Mouse (Mus musculus): ENCODE results near the gene Alk. TPM values are rescaled to one million over a fixed set of nuclear protein-coding genes. Genes with fewer than 3 reads are reported as not detected.

Alk gene
- polyA plus RNA-seq, 1 experiment = 0.03 TPM

DNA sequence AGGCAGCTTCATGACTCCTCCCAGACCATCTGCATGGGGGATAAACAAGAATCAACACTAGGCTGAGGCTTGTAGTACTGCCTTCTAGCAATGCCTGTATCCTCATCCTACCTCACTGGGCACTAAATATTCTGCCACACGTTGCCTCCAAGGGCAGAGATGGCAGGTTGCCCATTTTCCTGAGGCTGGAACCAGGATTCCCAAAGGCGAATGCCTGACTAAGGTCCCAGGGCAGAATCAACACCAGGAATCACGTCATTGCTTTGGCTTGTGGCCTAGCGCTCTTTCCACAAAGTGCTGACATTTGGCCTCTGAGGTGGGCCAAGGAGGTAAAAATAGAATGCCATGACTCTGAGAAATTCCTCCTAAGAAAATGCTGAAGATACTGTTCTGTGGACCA lies 155.9 kb downstream of the Alk start:
- Histone ChIP-seq H3K4me1 (replicated peaks; ENCODE audit: control insufficient read depth, insufficient read depth, low read length) (no peaks in the 10 kb centered on the region), H3K36me3 (ENCODE audit: control insufficient read depth, insufficient read depth, low read length) (no peaks in the 10 kb centered on the region), H3K27ac (ENCODE audit: control insufficient read depth, insufficient read depth, low read length) (no peak overlapping the region), H3K4me3 (ENCODE audit: control insufficient read depth, insufficient read depth, low read length) (no peak overlapping the region), H3K27me3 (ENCODE audit: control insufficient read depth, insufficient read depth, low read length) (no peaks in the 10 kb centered on the region)
- no peak for TF ChIP-seq POLR2A (IDR thresholded peaks at IDR 0.05; ENCODE audit: control insufficient read depth, extremely low read depth, insufficient read depth, low read length, poor library complexity)
- TF ChIP-seq CTCF (IDR thresholded peaks at IDR 0.05; ENCODE audit: borderline replicate concordance, control insufficient read depth, extremely low read depth, insufficient read depth, low read length, poor library complexity) = no peak
- WGBS = 81% methylated on average over 4 of the region's 4 CpGs
- DNase-seq = no peak

DNA sequence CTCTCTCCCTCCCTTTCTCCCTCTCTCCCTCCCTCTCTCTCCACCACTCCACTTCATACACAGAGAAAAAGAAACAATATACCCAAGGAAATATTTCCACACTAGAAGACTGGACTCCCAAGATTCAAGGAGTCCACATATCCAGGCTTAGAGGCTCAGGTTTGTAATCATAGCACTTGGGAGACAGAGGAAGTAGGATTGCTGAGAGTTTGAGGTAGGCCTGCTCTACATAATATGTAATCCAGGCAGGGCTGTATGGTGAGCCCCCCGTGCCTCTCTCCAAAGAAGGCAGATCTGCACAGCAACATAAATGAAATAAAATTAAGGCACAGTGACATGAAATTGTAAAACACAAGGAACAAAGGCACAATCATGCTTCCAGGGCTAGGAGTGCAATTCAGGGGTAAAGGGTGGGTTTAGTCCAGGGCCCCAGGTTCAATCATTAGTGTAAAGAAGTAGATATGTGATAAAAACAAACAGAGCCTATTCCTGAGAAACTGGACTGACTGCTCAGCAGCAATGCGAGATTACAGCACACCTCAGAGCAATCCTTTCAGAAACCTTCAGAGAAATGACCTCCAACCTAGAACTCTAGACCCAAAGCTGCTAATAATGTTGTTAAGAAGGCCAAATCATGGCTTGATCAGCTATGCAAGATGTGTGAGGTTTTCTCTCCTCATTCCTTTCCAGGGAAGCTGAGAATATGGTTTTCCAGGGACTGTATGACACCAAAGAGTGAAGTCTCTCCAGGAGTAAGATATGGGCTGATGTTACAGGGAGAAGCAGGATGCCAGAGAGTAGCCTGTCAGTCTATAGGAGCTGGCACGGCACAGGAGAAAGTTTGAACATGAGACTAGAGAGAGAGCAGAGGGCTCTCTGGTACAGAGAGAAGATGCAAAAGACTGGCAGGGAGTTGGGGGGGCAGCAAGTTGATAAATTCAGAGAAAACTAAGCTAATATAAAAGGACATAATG lies 158.9 kb downstream of the Alk start:
- TF ChIP-seq POLR2A (IDR thresholded peaks at IDR 0.05; ENCODE audit: control insufficient read depth, extremely low read depth, insufficient read depth, low read length, poor library complexity) (no peak), CTCF (IDR thresholded peaks at IDR 0.05; ENCODE audit: borderline replicate concordance, control insufficient read depth, extremely low read depth, insufficient read depth, low read length, poor library complexity) (no peak)
- H3K27ac ChIP-seq (ENCODE audit: control insufficient read depth, insufficient read depth, low read length) = no peak overlapping the region
- WGBS = 77% methylated on average over 3 of the region's 3 CpGs

DNA sequence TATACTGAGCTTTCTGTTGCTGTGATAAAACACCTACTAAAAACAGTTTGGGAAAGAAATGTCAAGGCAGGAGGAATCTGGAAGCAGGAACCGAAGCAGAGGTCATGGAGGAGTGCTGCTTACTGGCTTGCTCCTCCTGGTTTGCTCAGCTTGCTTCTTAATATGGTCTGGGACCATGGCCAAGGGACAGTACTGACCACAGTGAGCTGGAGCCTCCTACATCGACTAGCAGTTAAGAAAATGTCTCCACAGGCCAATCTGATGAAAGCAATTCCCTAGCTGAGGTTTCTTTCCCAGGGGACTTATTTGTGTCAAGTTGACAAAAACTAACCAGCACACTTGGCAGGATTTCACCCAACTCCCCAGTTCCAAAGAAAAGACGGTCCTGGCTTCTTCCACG lies 187.0 kb downstream of the Alk start:
- 81% methylated on average over 4 of the region's 4 CpGs for WGBS
- no peak overlapping the region for H3K4me3 ChIP-seq (ENCODE audit: control insufficient read depth, insufficient read depth, low read length)
- no peak overlapping the region for H3K27ac ChIP-seq (ENCODE audit: control insufficient read depth, insufficient read depth, low read length)
- no peak for TF ChIP-seq POLR2A (IDR thresholded peaks at IDR 0.05; ENCODE audit: control insufficient read depth, extremely low read depth, insufficient read depth, low read length, poor library complexity)
- no peak for TF ChIP-seq CTCF (IDR thresholded peaks at IDR 0.05; ENCODE audit: borderline replicate concordance, control insufficient read depth, extremely low read depth, insufficient read depth, low read length, poor library complexity)
- no peaks in the 10 kb centered on the region for H3K36me3 ChIP-seq (ENCODE audit: control insufficient read depth, insufficient read depth, low read length)
- H3K4me1 ChIP-seq (replicated peaks; ENCODE audit: control insufficient read depth, insufficient read depth, low read length) = no peaks in the 10 kb centered on the region
- H3K27me3 ChIP-seq (ENCODE audit: control insufficient read depth, insufficient read depth, low read length) = no peaks in the 10 kb centered on the region
- no peak for DNase-seq

More for the DNA sequence above, 158.9 kb downstream of the Alk start:
- Histone ChIP-seq H3K4me1 (replicated peaks; ENCODE audit: control insufficient read depth, insufficient read depth, low read length) (no peaks in the 10 kb centered on the region), H3K27me3 (ENCODE audit: control insufficient read depth, insufficient read depth, low read length) (no peaks in the 10 kb centered on the region), H3K4me3 (ENCODE audit: control insufficient read depth, insufficient read depth, low read length) (no peak overlapping the region), H3K36me3 (ENCODE audit: control insufficient read depth, insufficient read depth, low read length) (no peaks in the 10 kb centered on the region)
- DNase-seq = no peak

DNA sequence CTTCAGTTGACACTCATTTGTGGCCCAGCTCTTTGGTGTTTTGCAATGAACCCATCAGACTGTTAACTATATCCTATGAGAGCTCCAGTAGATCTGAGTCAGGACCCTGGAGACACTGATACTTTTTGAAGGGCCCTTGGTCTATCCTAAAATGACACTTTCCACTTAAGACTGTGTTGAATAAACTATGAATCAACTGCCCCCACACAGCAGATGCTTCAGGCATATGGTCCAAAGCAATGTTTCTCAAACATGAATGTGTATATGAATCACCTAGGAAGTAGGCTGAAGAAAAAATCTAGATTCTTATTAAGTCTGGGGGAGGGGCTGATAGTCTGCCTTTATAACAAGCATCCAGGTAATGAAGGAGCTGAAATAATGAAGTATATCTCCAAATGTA lies 189.8 kb downstream of the Alk start:
- Histone ChIP-seq H3K27me3 (ENCODE audit: control insufficient read depth, insufficient read depth, low read length) (no peaks in the 10 kb centered on the region), H3K4me3 (ENCODE audit: control insufficient read depth, insufficient read depth, low read length) (no peak overlapping the region), H3K27ac (ENCODE audit: control insufficient read depth, insufficient read depth, low read length) (no peak overlapping the region), H3K4me1 (replicated peaks; ENCODE audit: control insufficient read depth, insufficient read depth, low read length) (no peaks in the 10 kb centered on the region), H3K36me3 (ENCODE audit: control insufficient read depth, insufficient read depth, low read length) (no peaks in the 10 kb centered on the region)
- no peak for DNase-seq
- TF ChIP-seq CTCF (IDR thresholded peaks at IDR 0.05; ENCODE audit: borderline replicate concordance, control insufficient read depth, extremely low read depth, insufficient read depth, low read length, poor library complexity) = no peak
- TF ChIP-seq POLR2A (IDR thresholded peaks at IDR 0.05; ENCODE audit: control insufficient read depth, extremely low read depth, insufficient read depth, low read length, poor library complexity) = no peak

DNA sequence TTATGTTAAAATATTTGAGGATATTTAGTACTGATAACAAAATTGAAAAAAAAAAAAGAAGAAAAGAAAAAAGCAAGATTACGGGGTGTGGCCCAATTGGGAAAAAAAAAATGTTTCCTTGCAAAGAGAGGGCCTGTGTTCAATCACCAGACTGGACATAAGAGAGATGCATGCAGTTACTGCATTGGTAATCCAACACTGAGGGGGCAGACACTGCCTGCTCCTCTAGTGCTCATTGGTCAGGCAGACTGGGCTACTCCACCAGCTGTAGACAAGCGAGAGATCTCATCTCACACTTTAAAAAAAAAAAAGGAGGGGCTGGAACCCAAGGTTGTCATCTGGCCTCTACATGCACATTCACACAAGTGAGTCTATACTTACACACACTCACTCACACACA lies 199.6 kb downstream of the Alk start:
- H3K36me3 ChIP-seq (ENCODE audit: control insufficient read depth, insufficient read depth, low read length) = no peaks in the 10 kb centered on the region
- WGBS = 87% methylated on average over 2 of the region's 2 CpGs
- H3K27me3 ChIP-seq (ENCODE audit: control insufficient read depth, insufficient read depth, low read length) = no peaks in the 10 kb centered on the region
- no peaks in the 10 kb centered on the region for H3K4me1 ChIP-seq (replicated peaks; ENCODE audit: control insufficient read depth, insufficient read depth, low read length)
- H3K4me3 ChIP-seq (ENCODE audit: control insufficient read depth, insufficient read depth, low read length) = no peak overlapping the region
- DNase-seq = no peak
- TF ChIP-seq POLR2A (IDR thresholded peaks at IDR 0.05; ENCODE audit: control insufficient read depth, extremely low read depth, insufficient read depth, low read length, poor library complexity) (no peak), CTCF (IDR thresholded peaks at IDR 0.05; ENCODE audit: borderline replicate concordance, control insufficient read depth, extremely low read depth, insufficient read depth, low read length, poor library complexity) (no peak)
- no peak overlapping the region for H3K27ac ChIP-seq (ENCODE audit: control insufficient read depth, insufficient read depth, low read length)

DNA sequence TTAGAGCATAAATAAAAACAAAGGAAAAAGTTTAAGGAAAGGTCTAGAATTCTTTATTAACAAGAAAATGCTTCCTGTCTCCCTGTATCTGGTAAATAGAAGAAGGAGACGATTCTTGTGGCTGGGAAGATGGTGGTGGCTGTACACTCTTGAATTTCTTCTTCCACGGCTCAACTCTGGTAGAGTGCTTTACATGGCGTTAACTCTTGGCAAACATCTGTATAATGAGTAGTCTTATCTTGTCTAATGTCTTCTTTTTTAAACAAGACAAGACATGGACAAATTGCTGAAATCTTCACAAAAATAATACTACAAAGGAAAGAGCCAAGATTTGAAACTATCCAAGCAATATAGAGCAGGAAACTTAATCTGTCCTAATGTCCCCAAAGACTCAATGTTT lies 202.6 kb downstream of the Alk start:
- no peaks in the 10 kb centered on the region for H3K4me1 ChIP-seq (replicated peaks; ENCODE audit: control insufficient read depth, insufficient read depth, low read length)
- WGBS = 91% methylated on average over 3 of the region's 3 CpGs
- no peak for DNase-seq
- H3K4me3 ChIP-seq (ENCODE audit: control insufficient read depth, insufficient read depth, low read length) = no peak overlapping the region
- TF ChIP-seq POLR2A (IDR thresholded peaks at IDR 0.05; ENCODE audit: control insufficient read depth, extremely low read depth, insufficient read depth, low read length, poor library complexity) (no peak), CTCF (IDR thresholded peaks at IDR 0.05; ENCODE audit: borderline replicate concordance, control insufficient read depth, extremely low read depth, insufficient read depth, low read length, poor library complexity) (no peak)
- no peaks in the 10 kb centered on the region for H3K36me3 ChIP-seq (ENCODE audit: control insufficient read depth, insufficient read depth, low read length)
- no peak overlapping the region for H3K27ac ChIP-seq (ENCODE audit: control insufficient read depth, insufficient read depth, low read length)
- no peaks in the 10 kb centered on the region for H3K27me3 ChIP-seq (ENCODE audit: control insufficient read depth, insufficient read depth, low read length)

Measured in thymus, adult 2 months (tissue).